Mouse (Mus musculus): ENCODE data around the gene Duxbl1.
"Not testable (repeated sequence)": the region's sequence is repeated elsewhere in the genome, so short reads cannot be mapped to it uniquely, and the experiment has no call there.

DNA sequence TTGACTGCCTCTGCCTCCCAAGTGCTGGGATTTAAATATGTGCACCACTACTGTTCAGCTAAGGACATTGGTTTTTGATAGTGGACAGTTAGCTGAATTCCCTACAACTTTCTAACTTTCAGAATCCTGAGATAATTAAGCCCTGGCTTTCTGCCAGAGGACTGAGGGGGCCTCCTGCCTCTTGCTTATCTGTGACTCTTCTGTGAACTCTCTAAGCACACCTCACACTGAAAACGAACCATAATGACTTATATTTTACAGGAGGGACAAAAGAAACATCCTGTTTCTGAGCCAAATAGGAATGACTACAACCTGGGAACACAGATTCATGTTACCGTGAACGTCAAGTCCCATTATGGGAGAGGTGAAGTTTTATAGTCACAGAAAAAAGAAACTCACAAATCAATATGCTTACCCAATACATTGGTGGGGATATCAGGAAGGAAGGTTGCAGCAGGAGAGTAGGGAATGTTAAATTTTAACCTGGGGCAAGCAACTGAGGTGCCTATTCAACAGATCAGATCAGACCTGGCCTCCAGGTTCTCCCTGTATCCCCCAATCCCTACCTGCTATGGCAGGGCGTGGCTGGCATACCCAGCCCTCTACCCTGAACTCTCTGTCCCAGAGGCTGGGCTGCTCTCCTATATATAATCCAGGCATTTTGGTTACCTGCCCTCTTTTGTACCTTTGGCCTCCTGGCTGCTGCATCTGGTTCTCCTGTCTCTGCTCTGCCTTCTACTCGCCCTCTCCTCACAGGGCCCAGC lies 41.3 kb upstream of the Duxbl1 start:
- TF ChIP-seq POLR2A (IDR thresholded peaks at IDR 0.05; ENCODE audit: insufficient read length, low read depth); REST (IDR thresholded peaks at IDR 0.05; ENCODE audit: insufficient read depth, insufficient read length); TCF12 (IDR thresholded peaks at IDR 0.05; ENCODE audit: insufficient read depth, poor library complexity, severe bottlenecking); TCF3 (IDR thresholded peaks at IDR 0.05; ENCODE audit: insufficient read length, low read depth); MAX (IDR thresholded peaks at IDR 0.05; ENCODE audit: low read depth); E2F4 (IDR thresholded peaks at IDR 0.05; ENCODE audit: insufficient read depth); POLR2AphosphoS2 (IDR thresholded peaks at IDR 0.05; ENCODE audit: insufficient read length, low read depth); SRF (IDR thresholded peaks at IDR 0.05; ENCODE audit: control insufficient read depth, insufficient read length, low read depth); MYOG (IDR thresholded peaks at IDR 0.05; ENCODE audit: control insufficient read depth in 1 of 3, insufficient read depth in 1 of 3, insufficient read length in 2 of 3, low read depth in 2 of 3); USF1 (IDR thresholded peaks at IDR 0.05; ENCODE audit: low read depth); CEBPB (IDR thresholded peaks at IDR 0.05; ENCODE audit: insufficient read depth, poor library complexity, severe bottlenecking): not testable (repeated sequence)
